Mouse (Mus musculus): ENCODE results near the gene Prkn.

DNA sequence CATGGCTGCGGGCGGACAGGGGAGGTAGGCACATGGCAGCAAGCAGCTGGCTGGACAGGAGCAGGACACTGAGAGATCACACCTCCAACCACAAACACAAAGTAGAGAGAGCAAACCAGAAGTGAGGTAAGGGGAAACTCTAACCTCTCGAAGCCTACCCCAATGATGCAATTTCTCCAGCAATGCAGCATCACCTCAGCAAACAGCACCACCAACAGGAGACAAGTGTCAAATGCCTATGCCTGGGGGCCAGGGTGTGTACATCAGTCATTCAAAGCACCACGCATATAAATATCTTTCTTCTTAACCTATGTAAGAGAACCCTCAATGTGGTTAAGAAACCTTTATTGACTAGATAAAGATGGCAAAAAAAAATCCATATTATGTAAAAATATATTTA is 1046.8 kb downstream of the Prkn start:
- TF ChIP-seq CHD2 (IDR thresholded peaks at IDR 0.05; ENCODE audit: low read depth, low read length) (no peak), MAFK (IDR thresholded peaks at IDR 0.05; ENCODE audit: insufficient read depth, low read depth, low read length) (no peak), ZNF384 (IDR thresholded peaks at IDR 0.05; ENCODE audit: low read depth, low read length) (no peak)
